In the genomic region with DNA sequence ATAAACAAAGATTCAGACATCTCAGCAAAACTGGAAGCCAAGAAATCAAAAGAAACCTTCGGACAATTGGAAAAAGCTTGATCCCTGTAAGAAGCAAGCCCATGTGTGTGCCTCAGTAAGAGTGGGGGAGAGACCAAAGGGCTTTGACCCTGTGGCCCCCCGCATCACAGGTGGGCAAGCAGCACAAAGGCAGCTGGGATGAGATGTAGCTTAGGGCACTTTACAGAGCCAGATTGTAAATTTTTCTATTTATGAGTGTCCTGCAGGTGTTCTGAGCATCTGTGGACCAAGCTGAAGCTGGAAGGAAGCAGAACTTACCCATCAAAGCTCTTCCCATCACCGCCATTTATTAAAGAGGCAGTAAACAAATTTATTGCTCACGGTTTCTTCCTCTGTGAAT, we compare ENCODE assay signal across 27 mouse cellular contexts.
DNase-seq lines count a peak whose midpoint lies in the region; ATAC-seq and TF ChIP-seq lines count a peak whose summit lies in the region.
"Had no signal": no experiment of that assay in that cellular context is flagged by ENCODE, and none has a peak within 500 bp of the region (broad histone marks: within the 10 kb centered on the region; RNA-seq: fewer than 3 reads in every experiment).

No protein-coding gene starts in this region.

- H3K27me3 ChIP-seq in forebrain, embryonic 10.5 days (ENCODE audit: poor library complexity, severe bottlenecking) = peaks cover 36% of the 10 kb centered on the region
- H3K27me3 ChIP-seq in forebrain, embryonic 13.5 days = peaks cover 21% of the 10 kb centered on the region
- H3K27me3 ChIP-seq in midbrain, embryonic 10.5 days (ENCODE audit: low read depth, poor library complexity, severe bottlenecking) = peaks cover 46% of the 10 kb centered on the region
- H3K27me3 ChIP-seq in midbrain, postnatal 0 days (ENCODE audit: insufficient read depth, low read length) = 0 out of 2 replicates have a peak, but pooled peaks cover 3% of the 10 kb centered on the region
- H3K27me3 ChIP-seq: intestine, embryonic 15.5 days; midbrain, embryonic 15.5 days; Patski had no signal

- H3K9me3 ChIP-seq in forebrain, embryonic 10.5 days = peaks cover 3% of the 10 kb centered on the region; the same call in 1 of the 2 replicates
- H3K9me3 ChIP-seq in forebrain, embryonic 13.5 days (replicated peaks) = no peaks in the 10 kb centered on the region
- 0 out of 2 replicates have a peak, but pooled peaks cover 4% of the 10 kb centered on the region for H3K9me3 ChIP-seq in midbrain, embryonic 10.5 days (replicated peaks)
- no peaks in the 10 kb centered on the region for H3K9me3 ChIP-seq in midbrain, postnatal 0 days (ENCODE audit: low read length)
- H3K9me3 ChIP-seq: forebrain, embryonic 15.5 days; intestine, embryonic 15.5 days; midbrain, embryonic 15.5 days had no signal

- no peak overlapping the region for H3K9ac ChIP-seq in forebrain, embryonic 13.5 days
- no peak overlapping the region for H3K9ac ChIP-seq in midbrain, postnatal 0 days (replicated peaks; ENCODE audit: low read length, poor library complexity, severe bottlenecking)
- H3K9ac ChIP-seq: forebrain, embryonic 15.5 days; intestine, embryonic 15.5 days; liver, embryonic 14.5 days; lung, embryonic 14.5 days; midbrain, embryonic 15.5 days had no signal

- ATAC-seq in forebrain, embryonic 13.5 days = no peak
- ATAC-seq in midbrain, postnatal 0 days (ENCODE audit: low FRiP score) = no peak
- ATAC-seq: forebrain, embryonic 15.5 days; hindbrain, postnatal 0 days; intestine, embryonic 15.5 days; midbrain, embryonic 15.5 days; Patski had no signal

- peaks cover 49% of the 10 kb centered on the region for H3K4me1 ChIP-seq in forebrain, embryonic 10.5 days
- peaks cover 22% of the 10 kb centered on the region for H3K4me1 ChIP-seq in forebrain, embryonic 13.5 days
- peaks cover 39% of the 10 kb centered on the region for H3K4me1 ChIP-seq in midbrain, embryonic 10.5 days
- H3K4me1 ChIP-seq in midbrain, postnatal 0 days (ENCODE audit: insufficient read depth, low read length) = peaks cover 9% of the 10 kb centered on the region

- no peak for TF ChIP-seq CTCF in midbrain, postnatal 0 days (IDR thresholded peaks at IDR 0.05)

- WGBS in forebrain, embryonic 10.5 days = 64% methylated on average over 4 of the region's 4 CpGs
- 70% methylated on average over 4 of the region's 4 CpGs for WGBS in forebrain, embryonic 13.5 days
- WGBS in midbrain, embryonic 10.5 days = 69% methylated on average over 4 of the region's 4 CpGs
- WGBS in midbrain, postnatal 0 days = 70% methylated on average over 4 of the region's 4 CpGs

- H3K4me2 ChIP-seq in forebrain, embryonic 13.5 days = no peak overlapping the region
- no peak overlapping the region for H3K4me2 ChIP-seq in midbrain, postnatal 0 days (ENCODE audit: low read depth, low read length, poor library complexity, severe bottlenecking)
- H3K4me2 ChIP-seq: forebrain, embryonic 15.5 days; intestine, embryonic 15.5 days; lung, embryonic 14.5 days; midbrain, embryonic 15.5 days had no signal

- H3K36me3 ChIP-seq in forebrain, embryonic 10.5 days (replicated peaks) = no peaks in the 10 kb centered on the region
- no peaks in the 10 kb centered on the region for H3K36me3 ChIP-seq in forebrain, embryonic 13.5 days (ENCODE audit: poor library complexity, severe bottlenecking)
- no peaks in the 10 kb centered on the region for H3K36me3 ChIP-seq in midbrain, embryonic 10.5 days
- no peaks in the 10 kb centered on the region for H3K36me3 ChIP-seq in midbrain, postnatal 0 days (ENCODE audit: insufficient read depth, low read length)
- H3K36me3 ChIP-seq: forebrain, embryonic 15.5 days; intestine, embryonic 15.5 days; midbrain, embryonic 15.5 days had no signal

- H3K4me3 ChIP-seq in forebrain, embryonic 10.5 days = no peak overlapping the region
- no peak overlapping the region for H3K4me3 ChIP-seq in forebrain, embryonic 13.5 days
- no peak overlapping the region for H3K4me3 ChIP-seq in midbrain, embryonic 10.5 days
- H3K4me3 ChIP-seq in midbrain, postnatal 0 days (ENCODE audit: low read depth, low read length) = no peak overlapping the region
- H3K4me3 ChIP-seq: forebrain, embryonic 15.5 days; intestine, embryonic 15.5 days; midbrain, embryonic 15.5 days had no signal

- peak; percentile 28 for DNase-seq in forebrain, embryonic 10.5 days (ENCODE audit: extremely low spot score, low spot score)
- peak; percentile 28 for DNase-seq in midbrain, embryonic 10.5 days (ENCODE audit: low spot score)
- no peak for DNase-seq in midbrain, postnatal 0 days (ENCODE audit: low spot score)
- DNase-seq in forelimb bud, embryonic 11.5 days (ENCODE audit: low read depth, low spot score) = peak; percentile 76
- no peak for DNase-seq in right cerebral cortex, postnatal 25 days
- no peak for DNase-seq in lung, adult 18-20 months
- DNase-seq: adrenal gland, postnatal 14 days; cerebellum, adult 8-10 months; cerebellum, postnatal 25 days; gastrocnemius, postnatal 36 days; heart, postnatal 14 days; kidney, adult 9 months; kidney, postnatal 10 days; layer of hippocampus, postnatal 36 days; left cerebral cortex, postnatal 4 days; liver; lung, embryonic 14.5 days; lung, postnatal 14 days; spleen, adult 18-20 months; thymus, postnatal 25 days had no signal

- H3K27ac ChIP-seq in forebrain, embryonic 10.5 days = no peak overlapping the region
- no peak overlapping the region for H3K27ac ChIP-seq in forebrain, embryonic 13.5 days
- no peak overlapping the region for H3K27ac ChIP-seq in midbrain, embryonic 10.5 days (replicated peaks)
- no peak overlapping the region for H3K27ac ChIP-seq in midbrain, postnatal 0 days (ENCODE audit: low read depth, low read length)
- H3K27ac ChIP-seq: forebrain, embryonic 15.5 days; hindbrain, postnatal 0 days; intestine, embryonic 15.5 days; liver, embryonic 14.5 days; midbrain, embryonic 15.5 days had no signal

Comparison
In these comparisons a context has a peak if more than half of its experiments do, and no peak if none do; other contexts are left out.
1. DNase-seq: peak in forebrain, embryonic 10.5 days (single experiment), midbrain, embryonic 10.5 days (single experiment) and forelimb bud, embryonic 11.5 days (single experiment); none in midbrain, postnatal 0 days (single experiment), right cerebral cortex, postnatal 25 days (single experiment) and lung, adult 18-20 months (0 of 2).